Mouse (Mus musculus) liver, embryonic 18 days (tissue): Measurements from ENCODE around the gene Olfr190. TPM values are rescaled to one million over a fixed set of nuclear protein-coding genes. Genes with fewer than 3 reads are reported as not detected.

Experiments used
- polyA plus RNA-seq: library from polyadenylated mRNA; depleted of rRNA; stranded (reverse); fragments of >200 nt; gene quantifications from 2 replicates; pipeline ENCODE4 v1.2.3, GENCODE M21; 2012; rRNA removed

Gene Olfr190
- not detected in 2 replicates for polyA plus RNA-seq

GRCm38 (mm10) chr16:59077905-59078304 lies at the start of gene Olfr190:
Olfr190 (minus strand) TSS chr16:59078005.

GRCm38 (mm10) chr16:59120969-59121368 lies 43.2 kb upstream of the Olfr190 start, which contains the start of gene Olfr194:
Olfr194 (minus strand) TSS chr16:59121069.

GRCm38 (mm10) chr16:59111781-59112180 lies 34.0 kb upstream of the Olfr190 start, which contains the start of gene Olfr193:
Olfr193 (minus strand) TSS chr16:59111881.

GRCm38 (mm10) chr16:59089722-59090121 lies 11.9 kb upstream of the Olfr190 start, which contains the start of gene Olfr191:
Olfr191 (minus strand) TSS chr16:59089822.

GRCm38 (mm10) chr16:59039710-59040109 lies 38.1 kb downstream of the Olfr190 start, which contains the start of gene Olfr187:
Olfr187 (minus strand) TSS chr16:59039767.

GRCm38 (mm10) chr16:59030191-59030590 lies 47.6 kb downstream of the Olfr190 start, which contains the start of gene Olfr186:
Olfr186 (minus strand) TSS chr16:59030291.

Other genes with a start within 250 kb of the Olfr190 start
- not detected in 2 replicates for gene Olfr177, start 203.2 kb downstream of the Olfr190 start, polyA plus RNA-seq
- gene Olfr178, start 185.9 kb downstream of the Olfr190 start, polyA plus RNA-seq, result not detected in 2 replicates
- not detected in 2 replicates for gene Olfr181, start 149.2 kb downstream of the Olfr190 start, polyA plus RNA-seq
- not detected in 2 replicates for gene Olfr180, start 148.6 kb downstream of the Olfr190 start, polyA plus RNA-seq
- gene Olfr183, start 82.6 kb downstream of the Olfr190 start, polyA plus RNA-seq, result not detected in 2 replicates
- gene Olfr186, start 47.7 kb downstream of the Olfr190 start, polyA plus RNA-seq, result not detected in 2 replicates
- not detected in 2 replicates for gene Olfr187, start 38.2 kb downstream of the Olfr190 start, polyA plus RNA-seq
- gene Olfr191, start 11.8 kb upstream of the Olfr190 start, polyA plus RNA-seq, result not detected in 2 replicates
- gene Olfr193, start 33.9 kb upstream of the Olfr190 start, polyA plus RNA-seq, result not detected in 2 replicates
- not detected in 2 replicates for gene Olfr194, start 43.1 kb upstream of the Olfr190 start, polyA plus RNA-seq
- not detected in 2 replicates for gene Olfr195, start 69.0 kb upstream of the Olfr190 start, polyA plus RNA-seq
- gene Olfr196, start 92.4 kb upstream of the Olfr190 start, polyA plus RNA-seq, result not detected in 2 replicates
- gene Olfr198, start 125.5 kb upstream of the Olfr190 start, polyA plus RNA-seq, result not detected in 2 replicates
- not detected in 2 replicates for gene Olfr199, start 141.8 kb upstream of the Olfr190 start, polyA plus RNA-seq
- gene Olfr201, start 194.6 kb upstream of the Olfr190 start, polyA plus RNA-seq, result 0.01 TPM in 2 replicates
- not detected in 2 replicates for gene Olfr202, start 208.8 kb upstream of the Olfr190 start, polyA plus RNA-seq
- gene Olfr203, start 220.9 kb upstream of the Olfr190 start, polyA plus RNA-seq, result not detected in 2 replicates
- not detected in 2 replicates for gene Olfr204, start 240.2 kb upstream of the Olfr190 start, polyA plus RNA-seq